Mouse (Mus musculus): ENCODE measurements around the gene Dnajb4. TPM values are rescaled to one million over a fixed set of nuclear protein-coding genes. Genes with fewer than 3 reads are reported as not detected.
"Not testable (repeated sequence)": the region's sequence is repeated elsewhere in the genome, so short reads cannot be mapped to it uniquely, and the experiment has no call there.

Gene Dnajb4
- polyA plus RNA-seq, 1 experiment from 2014 or later = 42.5 TPM

- no peak overlapping the region for H3K27ac ChIP-seq (replicated peaks)
- no peak overlapping the region for H3K4me3 ChIP-seq
- no peaks in the 10 kb centered on the region for H3K9me3 ChIP-seq
- no peaks in the 10 kb centered on the region for H3K36me3 ChIP-seq
- no peaks in the 10 kb centered on the region for H3K4me1 ChIP-seq (replicated peaks)
- ATAC-seq (ENCODE audit: low FRiP score, low read depth) = no peak
- 85% methylated on average over 4 of the region's 4 CpGs for WGBS
- H3K9ac ChIP-seq = no peak overlapping the region
- H3K4me2 ChIP-seq = no peak overlapping the region
- H3K27me3 ChIP-seq = no peaks in the 10 kb centered on the region
Observed at GRCm38 (mm10) chr3:152130963-152131362, 79.1 kb downstream of the Dnajb4 start.

DNA sequence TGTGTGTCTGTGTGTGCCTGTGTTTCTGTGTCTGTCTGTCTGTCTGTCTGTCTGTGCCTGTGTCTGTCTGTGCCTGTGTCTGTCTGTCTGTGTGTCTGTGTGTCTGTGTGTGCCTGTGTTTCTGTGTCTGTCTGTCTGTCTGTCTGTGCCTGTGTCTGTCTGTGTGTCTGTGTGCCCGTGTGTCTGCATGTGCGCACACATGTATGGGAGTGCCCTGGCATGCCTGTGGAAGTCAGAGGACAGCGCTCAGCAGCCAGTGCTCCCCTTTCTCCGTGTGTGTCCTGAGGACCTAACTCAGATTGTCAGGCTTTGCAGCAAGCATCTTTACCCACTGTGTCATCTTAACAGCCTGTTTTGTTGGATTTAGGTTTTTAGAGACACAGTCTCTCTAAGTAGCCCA lies 80.7 kb downstream of the Dnajb4 start:
- H3K4me1 ChIP-seq (replicated peaks); H3K4me2 ChIP-seq; ATAC-seq (ENCODE audit: low FRiP score, low read depth); H3K9me3 ChIP-seq; H3K4me3 ChIP-seq; H3K27ac ChIP-seq (replicated peaks); H3K9ac ChIP-seq; H3K27me3 ChIP-seq; H3K36me3 ChIP-seq: not testable (repeated sequence)
- WGBS = 92% methylated on average over 4 of the region's 4 CpGs

DNA sequence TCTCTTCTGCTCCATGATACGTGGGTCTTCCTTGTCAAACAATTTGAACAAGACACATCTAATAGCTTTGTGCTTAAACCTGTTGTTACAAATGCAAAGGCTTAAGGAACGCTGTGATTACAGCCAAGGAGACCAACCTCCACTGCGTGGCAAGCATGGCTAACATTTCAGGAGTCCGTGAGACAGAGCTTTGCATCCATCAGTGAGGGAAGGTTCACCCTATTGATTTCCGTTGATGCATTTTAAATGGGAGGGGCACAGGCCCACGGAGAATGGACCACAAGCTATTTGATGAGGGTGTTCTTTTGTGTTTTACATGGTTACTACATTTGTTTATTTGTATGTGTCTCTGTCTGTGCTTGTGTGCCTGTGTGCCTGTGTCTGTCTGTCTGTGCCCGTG lies 81.5 kb downstream of the Dnajb4 start:
- Histone ChIP-seq H3K4me3 (no peak overlapping the region), H3K4me1 (replicated peaks) (no peaks in the 10 kb centered on the region), H3K36me3 (no peaks in the 10 kb centered on the region), H3K9ac (no peak overlapping the region), H3K9me3 (no peaks in the 10 kb centered on the region), H3K27ac (replicated peaks) (no peak overlapping the region), H3K4me2 (no peak overlapping the region), H3K27me3 (no peaks in the 10 kb centered on the region)
- 70% methylated on average over 7 of the region's 7 CpGs for WGBS
- no peak for ATAC-seq (ENCODE audit: low FRiP score, low read depth)

Other genes with a start within 250 kb of the Dnajb4 start
- gene Gipc2, start 44.1 kb downstream of the Dnajb4 start, polyA plus RNA-seq (2015; fragmentation: Nextera tagmentation; extraction: Ambion mirVana) = 13.5 and 13.7 TPM in 2 replicates
- 201 and 208 TPM in 2 replicates for gene Fubp1, start 120 bp upstream of the Dnajb4 start, polyA plus RNA-seq (2015; fragmentation: Nextera tagmentation; extraction: Ambion mirVana)
- 1.4 and 1.8 TPM in 2 replicates for gene Nexn, start 56.0 kb upstream of the Dnajb4 start, polyA plus RNA-seq (2015; fragmentation: Nextera tagmentation; extraction: Ambion mirVana)
- 18.3 and 21.0 TPM in 2 replicates for gene Miga1, start 130.1 kb upstream of the Dnajb4 start, polyA plus RNA-seq (2015; fragmentation: Nextera tagmentation; extraction: Ambion mirVana)
- 80.9 and 88.7 TPM in 2 replicates for gene Usp33, start 136.2 kb upstream of the Dnajb4 start, polyA plus RNA-seq (2015; fragmentation: Nextera tagmentation; extraction: Ambion mirVana)
- 29.5 TPM in 2 replicates for gene Zzz3, start 185.2 kb upstream of the Dnajb4 start, polyA plus RNA-seq (2015; fragmentation: Nextera tagmentation; extraction: Ambion mirVana)